Mouse (Mus musculus) E14TG2a.4 (cell line): Measurements from ENCODE around the gene Cst7.

Source experiments
- CTCF ChIP-seq: conservative IDR thresholded peaks from 2 replicates; pipeline ENCODE4 v1.5.1; 2014; ENCODE audit warnings: low read length
- POU5F1 ChIP-seq: IDR thresholded peaks from 2 replicates; pipeline ENCODE4 v1.6.1; 2014; ENCODE audit warnings: low read length, borderline replicate concordance

GRCm38 (mm10) chr2:150576256-150576655 is 6.0 kb downstream of the Cst7 start:
- TF ChIP-seq CTCF (no peak), POU5F1 (no peak)
